Mouse (Mus musculus) embryonic facial prominence, embryonic 14.5 days (tissue): ENCODE data around the gene Pam16. TPM values are rescaled to one million over a fixed set of nuclear protein-coding genes. Genes with fewer than 3 reads are reported as not detected.
A peak's percentile ranks its signal among the peaks of the same experiment; 100 is the strongest.

Experiments
- ATAC-seq: fragments of 200-750 bp; cut with Nextera tagmentation; 2 replicates; pipeline ENCODE4 v1.8.0; 2017; ENCODE audit warnings: low read depth, moderate number of reproducible peaks, moderate TSS enrichment
- DNase-seq: peaks from one replicate; pipeline ENCODE4 v3.0.0-alpha.2; 2015; ENCODE audit warnings: low spot score
- H3K27ac ChIP-seq: fragments of 300-500 bp; sonication (generic); replicated peaks from 2 replicates; pipeline ENCODE4 v1.5.1; 2014; ENCODE audit warnings: low read depth, mild to moderate bottlenecking, low read length, moderate library complexity
- H3K27me3 ChIP-seq: fragments of 300-500 bp; sonication (generic); replicated peaks from 2 replicates; pipeline ENCODE4 v1.6.1; 2014; ENCODE audit warnings: low read length; ENCODE audit not compliant: control insufficient read depth, insufficient read depth
- H3K36me3 ChIP-seq: fragments of 300-500 bp; sonication (generic); 2 replicates; pipeline ENCODE4 v1.6.1; 2014; ENCODE audit warnings: low read length, mixed read lengths; ENCODE audit not compliant: control insufficient read depth, insufficient read depth
- H3K4me1 ChIP-seq: fragments of 300-500 bp; sonication (generic); 2 replicates; pipeline ENCODE4 v1.6.1; 2014; ENCODE audit warnings: antibody characterized with exemption, low read length; ENCODE audit not compliant: control insufficient read depth, insufficient read depth
- H3K4me2 ChIP-seq: fragments of 300-500 bp; sonication (generic); 2 replicates; pipeline ENCODE4 v1.6.1; 2014; ENCODE audit warnings: low read depth, mild to moderate bottlenecking, low read length, moderate library complexity, mixed read lengths
- H3K4me3 ChIP-seq: fragments of 300-500 bp; sonication (generic); 2 replicates; pipeline ENCODE4 v1.5.1; 2014; ENCODE audit warnings: low read depth, mild to moderate bottlenecking, low read length
- H3K9ac ChIP-seq: fragments of 300-500 bp; sonication (generic); 2 replicates; pipeline ENCODE4 v1.6.1; 2014; ENCODE audit warnings: low read depth, mild to moderate bottlenecking, low read length, moderate library complexity, mixed read lengths
- H3K9me3 ChIP-seq: fragments of 300-500 bp; sonication (generic); 2 replicates; pipeline ENCODE4 v1.6.1; 2016; ENCODE audit warnings: low read length; ENCODE audit not compliant: control insufficient read depth
- WGBS: fragments of 180-500 bp; shearing (Covaris S2); extraction: QIAGEN DNeasy Blood & Tissue Kit; methylation state at CpG from one replicate; pipeline ENCODE4 v1.1.7; 2014; 5-methylcytosine and 5-hydroxymethylcytosine counted together
- polyA plus RNA-seq: library from polyadenylated mRNA; unstranded; fragments of >200 nt; fragmentation: Nextera tagmentation; extraction: Ambion mirVana; gene quantifications from 2 replicates; pipeline ENCODE4 v1.2.1, GENCODE M21; 2014

The Pam16 gene
- polyA plus RNA-seq, 1 experiment from 2014 or later, result 90.9 TPM

DNA sequence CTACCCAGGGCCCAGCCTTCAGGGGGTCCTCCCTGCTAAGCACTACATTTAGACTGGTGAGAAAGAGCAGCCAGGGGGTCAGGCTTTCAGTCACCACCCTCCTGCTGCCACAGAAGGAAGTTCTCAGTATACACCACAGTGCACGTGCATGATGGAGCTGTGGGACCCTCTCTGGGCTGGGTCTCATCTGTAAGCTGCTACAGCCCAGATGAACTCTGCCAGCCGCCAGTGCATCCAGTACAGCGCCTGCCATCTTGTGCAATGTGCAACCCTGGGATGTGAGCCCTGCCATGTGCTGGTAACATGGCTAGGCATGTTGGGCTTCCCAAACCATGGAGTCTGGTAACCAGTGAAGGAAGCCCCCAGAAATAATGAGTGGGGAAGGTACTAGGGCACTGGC lies 25.4 kb upstream of the Pam16 start:
- no peak for DNase-seq
- no peak overlapping the region for H3K4me3 ChIP-seq
- H3K4me1 ChIP-seq, result peaks cover 56% of the 10 kb centered on the region
- H3K4me2 ChIP-seq, result no peak overlapping the region
- H3K27me3 ChIP-seq, result no peaks in the 10 kb centered on the region
- peak overlapping the region; percentile 87 for H3K27ac ChIP-seq
- no peaks in the 10 kb centered on the region for H3K9me3 ChIP-seq
- ATAC-seq, result no peak
- H3K9ac ChIP-seq, result no peak overlapping the region
- 89% methylated on average over 3 of the region's 3 CpGs for WGBS
- H3K36me3 ChIP-seq, result peaks cover 44% of the 10 kb centered on the region

DNA sequence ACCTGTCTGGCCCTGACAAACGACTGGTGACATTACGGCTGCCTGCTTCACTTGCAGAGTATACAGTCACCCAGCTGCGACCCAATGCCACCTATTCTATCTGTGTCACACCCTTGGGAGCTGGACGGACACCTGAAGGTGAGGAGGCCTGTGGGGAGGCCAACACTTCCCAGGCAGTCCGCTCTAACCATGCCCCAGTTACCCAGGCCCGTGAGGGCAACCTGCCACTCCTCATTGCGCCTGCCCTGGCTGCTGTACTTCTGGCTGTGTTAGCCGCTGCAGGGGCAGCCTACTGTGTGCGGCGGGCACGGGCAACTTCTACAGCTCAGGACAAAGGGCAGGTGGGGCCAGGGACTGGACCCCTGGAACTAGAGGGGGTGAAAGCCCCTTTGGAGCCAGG lies 24.9 kb upstream of the Pam16 start:
- H3K27ac ChIP-seq, result no peak overlapping the region
- no peak overlapping the region for H3K4me3 ChIP-seq
- no peak overlapping the region for H3K4me2 ChIP-seq
- ATAC-seq (no peak), DNase-seq (no peak)
- no peaks in the 10 kb centered on the region for H3K27me3 ChIP-seq
- peaks cover 46% of the 10 kb centered on the region for H3K36me3 ChIP-seq
- peaks cover 55% of the 10 kb centered on the region for H3K4me1 ChIP-seq
- H3K9me3 ChIP-seq, result no peaks in the 10 kb centered on the region
- H3K9ac ChIP-seq, result no peak overlapping the region
- 90% methylated on average over 11 of the region's 11 CpGs for WGBS

DNA sequence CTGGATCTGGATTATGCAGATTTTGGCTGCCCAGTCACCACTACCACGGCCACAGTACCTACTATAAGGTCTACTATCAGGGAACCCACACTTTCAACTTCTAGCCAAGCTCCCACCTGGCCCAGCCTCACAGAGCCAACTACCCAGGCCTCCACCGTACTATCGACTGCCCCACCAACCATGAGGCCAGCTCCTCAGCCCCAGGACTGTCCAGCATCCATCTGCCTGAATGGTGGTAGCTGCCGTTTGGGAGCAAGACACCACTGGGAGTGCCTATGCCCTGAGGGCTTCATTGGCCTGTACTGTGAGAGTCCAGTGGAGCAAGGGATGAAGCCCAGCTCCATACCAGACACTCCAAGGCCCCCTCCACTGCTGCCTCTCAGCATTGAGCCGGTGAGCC lies 24.4 kb upstream of the Pam16 start:
- Histone ChIP-seq H3K4me3 (no peak overlapping the region), H3K27ac (no peak overlapping the region), H3K4me2 (no peak overlapping the region), H3K27me3 (no peaks in the 10 kb centered on the region), H3K4me1 (peaks cover 58% of the 10 kb centered on the region), H3K9ac (0 out of 2 replicates have a peak overlapping the region, but pooled peaks have one; percentile 14), H3K9me3 (no peaks in the 10 kb centered on the region), H3K36me3 (peaks cover 49% of the 10 kb centered on the region)
- WGBS, result 87% methylated on average over 5 of the region's 5 CpGs
- DNase-seq (no peak), ATAC-seq (no peak)

DNA sequence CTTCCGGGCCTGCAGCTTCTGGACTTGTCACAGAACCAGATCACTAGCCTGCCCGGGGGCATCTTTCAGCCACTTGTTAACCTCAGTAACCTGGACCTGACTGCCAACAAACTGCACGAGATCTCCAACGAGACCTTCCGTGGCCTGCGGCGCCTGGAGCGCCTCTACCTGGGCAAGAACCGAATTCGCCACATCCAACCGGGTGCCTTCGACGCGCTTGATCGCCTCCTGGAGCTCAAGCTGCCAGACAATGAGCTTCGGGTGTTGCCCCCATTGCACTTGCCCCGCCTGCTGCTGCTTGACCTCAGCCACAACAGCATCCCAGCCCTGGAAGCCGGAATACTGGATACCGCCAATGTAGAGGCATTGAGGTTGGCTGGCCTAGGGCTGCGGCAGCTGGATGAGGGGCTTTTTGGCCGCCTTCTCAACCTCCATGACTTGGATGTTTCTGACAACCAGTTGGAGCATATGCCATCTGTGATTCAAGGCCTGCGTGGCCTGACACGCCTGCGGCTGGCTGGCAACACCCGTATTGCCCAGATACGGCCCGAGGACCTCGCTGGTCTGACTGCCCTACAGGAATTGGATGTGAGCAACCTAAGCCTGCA lies 23.7 kb upstream of the Pam16 start:
- H3K9ac ChIP-seq, result no peak overlapping the region
- H3K4me3 ChIP-seq, result no peak overlapping the region
- ATAC-seq (no peak), DNase-seq (no peak)
- no peak overlapping the region for H3K27ac ChIP-seq
- H3K4me2 ChIP-seq, result no peak overlapping the region
- peaks cover 52% of the 10 kb centered on the region for H3K36me3 ChIP-seq
- WGBS, result 88% methylated on average over 28 of the region's 28 CpGs
- H3K4me1 ChIP-seq, result peaks cover 64% of the 10 kb centered on the region
- no peaks in the 10 kb centered on the region for H3K27me3 ChIP-seq
- no peaks in the 10 kb centered on the region for H3K9me3 ChIP-seq

DNA sequence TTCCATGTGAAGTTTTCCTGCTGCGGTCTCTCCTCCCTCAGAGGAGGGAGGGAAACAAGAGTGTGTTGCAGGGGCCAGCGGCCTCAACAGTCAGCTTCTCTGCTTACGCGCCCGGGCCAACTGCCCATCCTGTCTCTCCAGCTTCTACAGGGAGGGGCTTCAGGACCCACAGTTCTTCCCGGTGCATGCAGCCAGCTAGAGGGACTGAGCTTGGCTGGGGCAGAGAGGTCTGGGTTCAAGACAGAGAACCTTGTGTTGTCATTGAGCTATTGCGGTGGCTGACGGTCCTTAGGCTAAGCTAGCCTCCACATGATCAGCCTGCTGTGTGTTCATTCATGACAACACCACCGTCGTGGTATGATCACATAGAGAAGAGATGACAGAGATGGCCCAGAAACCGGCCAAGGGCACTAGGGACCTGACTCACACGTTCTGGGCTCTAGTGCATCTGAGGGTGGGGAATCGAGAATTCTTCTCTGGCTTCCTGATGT lies 22.9 kb upstream of the Pam16 start:
- DNase-seq, result peak; percentile 89
- Histone ChIP-seq H3K27me3 (no peaks in the 10 kb centered on the region), H3K36me3 (peaks cover 54% of the 10 kb centered on the region), H3K9me3 (no peaks in the 10 kb centered on the region), H3K4me3 (no peak overlapping the region), H3K4me1 (peaks cover 67% of the 10 kb centered on the region), H3K27ac (peak overlapping the region; percentile 83), H3K4me2 (peak overlapping the region; percentile 33; the same call in 1 of the 2 replicates), H3K9ac (peak overlapping the region; percentile 40; the same call in 1 of the 2 replicates)
- WGBS, result 52% methylated on average over 13 of the region's 13 CpGs
- ATAC-seq, result peak; percentile 34

DNA sequence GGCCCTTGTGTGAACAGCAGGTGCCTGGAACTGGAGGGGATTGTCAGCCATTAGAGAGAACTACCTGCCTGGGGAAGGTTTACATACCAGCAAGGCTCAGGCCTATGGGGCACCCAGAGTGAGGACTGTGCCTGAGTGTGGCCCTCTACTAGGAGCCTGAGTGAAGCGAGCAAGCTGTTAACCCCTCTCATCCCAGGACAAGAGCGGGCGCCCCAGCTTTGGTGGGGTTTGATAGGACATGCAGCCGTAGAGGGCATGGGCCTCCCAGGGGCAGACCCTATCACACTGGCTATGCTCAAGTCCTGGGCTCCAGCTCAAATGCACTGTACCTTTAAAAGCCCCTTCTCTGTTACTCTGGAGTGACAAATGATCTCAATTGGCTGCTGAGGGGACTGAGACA lies 22.0 kb upstream of the Pam16 start:
- H3K9ac ChIP-seq, result peak overlapping the region; percentile 40; the same call in 1 of the 2 replicates
- ATAC-seq, result no peak
- H3K27ac ChIP-seq, result peak overlapping the region; percentile 83
- no peaks in the 10 kb centered on the region for H3K9me3 ChIP-seq
- H3K4me2 ChIP-seq, result peak overlapping the region; percentile 33
- 50% methylated on average over 4 of the region's 4 CpGs for WGBS
- H3K36me3 ChIP-seq, result peaks cover 48% of the 10 kb centered on the region
- H3K4me3 ChIP-seq, result no peak overlapping the region
- H3K27me3 ChIP-seq, result no peaks in the 10 kb centered on the region
- no peak for DNase-seq
- H3K4me1 ChIP-seq, result peaks cover 67% of the 10 kb centered on the region

DNA sequence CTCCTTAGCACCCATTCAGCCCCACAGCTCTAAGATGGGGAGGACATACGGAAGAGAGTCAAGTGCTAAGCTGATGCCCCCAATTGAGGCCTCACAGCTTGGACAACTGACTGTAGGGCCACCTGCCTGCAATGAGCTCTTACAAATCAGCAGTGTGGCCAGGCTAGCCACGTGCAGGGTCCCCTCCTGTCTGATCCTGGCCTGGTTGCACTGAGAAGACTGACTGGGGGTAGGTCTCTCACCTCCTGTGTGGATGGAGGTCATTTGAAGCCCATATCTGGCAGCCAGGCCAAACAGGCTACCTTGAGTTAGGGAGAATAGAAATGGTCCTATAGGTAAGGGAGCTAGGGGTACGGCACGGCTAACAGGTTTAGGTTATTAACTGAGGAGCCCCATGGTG lies 21.1 kb upstream of the Pam16 start:
- no peak overlapping the region for H3K4me2 ChIP-seq
- H3K27ac ChIP-seq, result no peak overlapping the region
- 72% methylated on average over 4 of the region's 4 CpGs for WGBS
- no peaks in the 10 kb centered on the region for H3K9me3 ChIP-seq
- no peak overlapping the region for H3K4me3 ChIP-seq
- H3K36me3 ChIP-seq, result peaks cover 46% of the 10 kb centered on the region
- DNase-seq (no peak), ATAC-seq (no peak)
- H3K27me3 ChIP-seq, result no peaks in the 10 kb centered on the region
- no peak overlapping the region for H3K9ac ChIP-seq
- peaks cover 65% of the 10 kb centered on the region for H3K4me1 ChIP-seq

DNA sequence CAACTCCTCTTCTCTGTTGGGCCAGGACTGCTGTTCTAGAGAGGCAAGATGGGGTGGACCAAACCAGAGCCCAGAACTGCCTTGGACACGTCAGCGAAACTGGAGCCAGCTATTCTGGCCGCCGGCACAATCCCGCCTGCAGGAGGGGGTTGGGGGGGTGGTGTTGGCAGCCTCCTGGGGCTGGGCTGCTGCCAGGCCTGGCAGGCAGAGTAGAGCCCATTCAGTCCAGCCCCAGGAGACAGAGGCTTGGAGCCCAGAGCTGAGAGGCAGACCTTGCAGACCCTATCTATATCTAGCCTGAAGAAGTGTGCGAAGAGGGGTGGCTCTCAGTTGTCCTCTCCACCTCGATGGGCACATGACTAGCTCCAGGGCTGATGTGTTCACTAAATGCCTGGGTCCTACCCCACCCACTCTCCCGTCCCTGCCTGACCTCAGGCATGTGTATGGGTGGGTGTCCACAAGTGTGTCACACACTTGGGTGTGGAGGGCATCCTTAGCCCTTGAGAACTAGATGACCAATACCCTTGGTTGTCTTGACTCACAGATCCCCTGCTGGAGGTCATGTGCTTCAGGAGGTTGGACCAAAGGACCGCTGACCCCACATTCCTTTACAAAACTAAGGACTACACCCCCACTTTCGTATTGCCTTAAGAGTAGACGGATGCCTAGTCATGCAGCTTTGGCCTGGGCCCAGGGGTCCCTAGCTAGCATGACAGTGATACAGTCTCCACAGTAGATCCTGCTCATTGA lies 19.1 kb upstream of the Pam16 start:
- DNase-seq (peak; percentile 71), ATAC-seq (peak; percentile 5; the same call in 1 of the 2 replicates)
- Histone ChIP-seq H3K27ac (peak overlapping the region; percentile 77), H3K27me3 (no peaks in the 10 kb centered on the region), H3K36me3 (peaks cover 26% of the 10 kb centered on the region), H3K4me1 (peaks cover 62% of the 10 kb centered on the region), H3K9ac (peak overlapping the region; percentile 28; the same call in 1 of the 2 replicates), H3K9me3 (no peaks in the 10 kb centered on the region), H3K4me2 (peak overlapping the region; percentile 66), H3K4me3 (no peak overlapping the region)
- 66% methylated on average over 11 of the region's 11 CpGs for WGBS
